Mouse (Mus musculus): Measurements from ENCODE around the gene Olfml2b. TPM values are rescaled to one million over a fixed set of nuclear protein-coding genes. Genes with fewer than 3 reads are reported as not detected.
A peak's percentile ranks its signal among the peaks of the same experiment; 100 is the strongest.

Olfml2b gene
- polyA plus RNA-seq, 1 experiment from 2014 or later, result 7.0 TPM

- Histone ChIP-seq H3K4me3 (replicated peaks) (no peak overlapping the region), H3K27ac (replicated peaks) (no peak overlapping the region), H3K9me3 (replicated peaks) (no peaks in the 10 kb centered on the region), H3K27me3 (replicated peaks) (no peaks in the 10 kb centered on the region), H3K9ac (replicated peaks) (no peak overlapping the region), H3K4me2 (no peak overlapping the region), H3K36me3 (peaks cover 10% of the 10 kb centered on the region; the same call in 1 of the 2 replicates), H3K4me1 (no peaks in the 10 kb centered on the region)
- ATAC-seq (ENCODE audit: low FRiP score), result no peak
- 64% methylated on average over 9 of the region's 9 CpGs for WGBS
These were observed 29.9 kb downstream of the Olfml2b start for GRCm38 (mm10) chr1:170674184-170674775.

GRCm38 (mm10) chr1:170677681-170678080 is 33.3 kb downstream of the Olfml2b start:
- H3K4me1 ChIP-seq, result no peaks in the 10 kb centered on the region
- H3K9me3 ChIP-seq (replicated peaks), result no peaks in the 10 kb centered on the region
- H3K4me2 ChIP-seq, result no peak overlapping the region
- no peaks in the 10 kb centered on the region for H3K27me3 ChIP-seq (replicated peaks)
- ATAC-seq (ENCODE audit: low FRiP score), result no peak
- H3K36me3 ChIP-seq, result peaks cover 8% of the 10 kb centered on the region; the same call in 1 of the 2 replicates
- H3K27ac ChIP-seq (replicated peaks), result no peak overlapping the region
- no peak overlapping the region for H3K4me3 ChIP-seq (replicated peaks)
- 92% methylated on average over 4 of the region's 4 CpGs for WGBS
- no peak overlapping the region for H3K9ac ChIP-seq (replicated peaks)

- no peak overlapping the region for H3K4me3 ChIP-seq (replicated peaks)
- H3K36me3 ChIP-seq, result peaks cover 8% of the 10 kb centered on the region; the same call in 1 of the 2 replicates
- WGBS, result 47% methylated on average over 4 of the region's 4 CpGs
- peak overlapping the region; percentile 64 for H3K27ac ChIP-seq (replicated peaks)
- H3K27me3 ChIP-seq (replicated peaks), result no peaks in the 10 kb centered on the region
- H3K9ac ChIP-seq (replicated peaks), result no peak overlapping the region
- H3K9me3 ChIP-seq (replicated peaks), result no peaks in the 10 kb centered on the region
- no peak overlapping the region for H3K4me2 ChIP-seq
- 0 out of 2 replicates have a peak, but pooled peaks have one; percentile 33 for ATAC-seq (ENCODE audit: low FRiP score)
- no peaks in the 10 kb centered on the region for H3K4me1 ChIP-seq
These were observed 34.5 kb downstream of the Olfml2b start for GRCm38 (mm10) chr1:170678861-170679260.

- Histone ChIP-seq H3K4me2 (no peak overlapping the region), H3K9ac (replicated peaks) (no peak overlapping the region), H3K27me3 (replicated peaks) (no peaks in the 10 kb centered on the region), H3K4me3 (replicated peaks) (no peak overlapping the region), H3K9me3 (replicated peaks) (no peaks in the 10 kb centered on the region), H3K4me1 (no peaks in the 10 kb centered on the region), H3K27ac (replicated peaks) (peak overlapping the region; percentile 64; the same call in 1 of the 2 replicates), H3K36me3 (peaks cover 8% of the 10 kb centered on the region; the same call in 1 of the 2 replicates)
- WGBS, result 64% methylated on average over 2 of the region's 2 CpGs
- ATAC-seq (ENCODE audit: low FRiP score), result no peak
These were observed 35.3 kb downstream of the Olfml2b start for GRCm38 (mm10) chr1:170679624-170680023.

- no peaks in the 10 kb centered on the region for H3K4me1 ChIP-seq
- H3K27me3 ChIP-seq (replicated peaks), result no peaks in the 10 kb centered on the region
- no peak for ATAC-seq (ENCODE audit: low FRiP score)
- no peak overlapping the region for H3K27ac ChIP-seq (replicated peaks)
- no peaks in the 10 kb centered on the region for H3K9me3 ChIP-seq (replicated peaks)
- H3K4me2 ChIP-seq, result no peak overlapping the region
- H3K36me3 ChIP-seq, result 0 out of 2 replicates have a peak, but pooled peaks cover 5% of the 10 kb centered on the region
- H3K9ac ChIP-seq (replicated peaks), result no peak overlapping the region
- H3K4me3 ChIP-seq (replicated peaks), result no peak overlapping the region
- WGBS, result 80% methylated on average over 6 of the region's 6 CpGs
These were observed 39.5 kb downstream of the Olfml2b start for GRCm38 (mm10) chr1:170683863-170684262.

- no peak for ATAC-seq (ENCODE audit: low FRiP score)
- Histone ChIP-seq H3K27ac (replicated peaks) (no peak overlapping the region), H3K4me3 (replicated peaks) (no peak overlapping the region), H3K9ac (replicated peaks) (no peak overlapping the region), H3K9me3 (replicated peaks) (no peaks in the 10 kb centered on the region), H3K4me1 (no peaks in the 10 kb centered on the region), H3K27me3 (replicated peaks) (no peaks in the 10 kb centered on the region), H3K4me2 (no peak overlapping the region), H3K36me3 (no peaks in the 10 kb centered on the region)
- WGBS, result 93% methylated on average over 8 of the region's 8 CpGs
These were observed 45.4 kb downstream of the Olfml2b start for GRCm38 (mm10) chr1:170689773-170690172.

- WGBS, result 95% methylated on average over 5 of the region's 5 CpGs
- Histone ChIP-seq H3K9me3 (replicated peaks) (no peaks in the 10 kb centered on the region), H3K9ac (replicated peaks) (no peak overlapping the region), H3K27me3 (replicated peaks) (no peaks in the 10 kb centered on the region), H3K4me3 (replicated peaks) (no peak overlapping the region), H3K4me1 (no peaks in the 10 kb centered on the region), H3K36me3 (no peaks in the 10 kb centered on the region), H3K4me2 (no peak overlapping the region), H3K27ac (replicated peaks) (no peak overlapping the region)
- no peak for ATAC-seq (ENCODE audit: low FRiP score)
These were observed 47.0 kb downstream of the Olfml2b start for GRCm38 (mm10) chr1:170691301-170691700.

- 55% methylated on average over 5 of the region's 5 CpGs for WGBS
- Histone ChIP-seq H3K27me3 (replicated peaks) (no peaks in the 10 kb centered on the region), H3K9me3 (replicated peaks) (no peaks in the 10 kb centered on the region), H3K9ac (replicated peaks) (no peak overlapping the region), H3K36me3 (no peaks in the 10 kb centered on the region), H3K4me2 (no peak overlapping the region), H3K4me1 (no peaks in the 10 kb centered on the region), H3K4me3 (replicated peaks) (no peak overlapping the region), H3K27ac (replicated peaks) (no peak overlapping the region)
- ATAC-seq (ENCODE audit: low FRiP score), result no peak
These were observed 50.5 kb downstream of the Olfml2b start for GRCm38 (mm10) chr1:170694821-170695291.

- H3K27me3 ChIP-seq (replicated peaks), result no peaks in the 10 kb centered on the region
- H3K4me3 ChIP-seq (replicated peaks), result no peak overlapping the region
- WGBS, result 72% methylated on average over 6 of the region's 6 CpGs
- H3K9me3 ChIP-seq (replicated peaks), result no peaks in the 10 kb centered on the region
- no peak overlapping the region for H3K9ac ChIP-seq (replicated peaks)
- no peak overlapping the region for H3K4me2 ChIP-seq
- H3K4me1 ChIP-seq, result no peaks in the 10 kb centered on the region
- H3K36me3 ChIP-seq, result no peaks in the 10 kb centered on the region
- no peak overlapping the region for H3K27ac ChIP-seq (replicated peaks)
- ATAC-seq (ENCODE audit: low FRiP score), result no peak
These were observed 51.0 kb downstream of the Olfml2b start for GRCm38 (mm10) chr1:170695326-170695725.

- Histone ChIP-seq H3K4me3 (replicated peaks) (no peak overlapping the region), H3K9ac (replicated peaks) (no peak overlapping the region), H3K36me3 (no peaks in the 10 kb centered on the region), H3K4me1 (no peaks in the 10 kb centered on the region; the same call in 1 of the 2 replicates), H3K27me3 (replicated peaks) (no peaks in the 10 kb centered on the region), H3K27ac (replicated peaks) (no peak overlapping the region), H3K4me2 (no peak overlapping the region), H3K9me3 (replicated peaks) (no peaks in the 10 kb centered on the region)
- no peak for ATAC-seq (ENCODE audit: low FRiP score)
- WGBS, result 96% methylated on average over 8 of the region's 8 CpGs
These were observed 52.7 kb downstream of the Olfml2b start for GRCm38 (mm10) chr1:170696996-170697395.

GRCm38 (mm10) chr1:170697771-170698356 is 53.5 kb downstream of the Olfml2b start:
- Histone ChIP-seq H3K27ac (replicated peaks) (no peak overlapping the region), H3K27me3 (replicated peaks) (no peaks in the 10 kb centered on the region), H3K4me2 (no peak overlapping the region), H3K9ac (replicated peaks) (no peak overlapping the region), H3K36me3 (no peaks in the 10 kb centered on the region), H3K4me1 (no peaks in the 10 kb centered on the region; the same call in 1 of the 2 replicates), H3K4me3 (replicated peaks) (no peak overlapping the region), H3K9me3 (replicated peaks) (no peaks in the 10 kb centered on the region)
- ATAC-seq (ENCODE audit: low FRiP score), result no peak
- WGBS, result 50% methylated on average over 7 of the region's 7 CpGs

GRCm38 (mm10) chr1:170698771-170699170 is 54.4 kb downstream of the Olfml2b start:
- H3K9ac ChIP-seq (replicated peaks), result no peak overlapping the region
- H3K9me3 ChIP-seq (replicated peaks), result no peaks in the 10 kb centered on the region
- no peaks in the 10 kb centered on the region for H3K27me3 ChIP-seq (replicated peaks)
- no peak overlapping the region for H3K4me3 ChIP-seq (replicated peaks)
- ATAC-seq (ENCODE audit: low FRiP score), result no peak
- H3K4me2 ChIP-seq, result no peak overlapping the region
- H3K36me3 ChIP-seq, result no peaks in the 10 kb centered on the region
- H3K4me1 ChIP-seq, result no peaks in the 10 kb centered on the region; the same call in 1 of the 2 replicates
- WGBS, result 81% methylated on average over 3 of the region's 3 CpGs
- H3K27ac ChIP-seq (replicated peaks), result no peak overlapping the region

All from neural tube, embryonic 15.5 days (tissue).